Mouse (Mus musculus): ENCODE data around the gene Treh. TPM values are rescaled to one million over a fixed set of nuclear protein-coding genes. Genes with fewer than 3 reads are reported as not detected.
"Not testable (repeated sequence)": the region's sequence is repeated elsewhere in the genome, so short reads cannot be mapped to it uniquely, and the experiment has no call there.

Treh gene
- 0.73 TPM in 1 of 2 replicates, not detected in the other for polyA plus RNA-seq (2015; fragmentation: Nextera tagmentation; extraction: Ambion mirVana)

DNA sequence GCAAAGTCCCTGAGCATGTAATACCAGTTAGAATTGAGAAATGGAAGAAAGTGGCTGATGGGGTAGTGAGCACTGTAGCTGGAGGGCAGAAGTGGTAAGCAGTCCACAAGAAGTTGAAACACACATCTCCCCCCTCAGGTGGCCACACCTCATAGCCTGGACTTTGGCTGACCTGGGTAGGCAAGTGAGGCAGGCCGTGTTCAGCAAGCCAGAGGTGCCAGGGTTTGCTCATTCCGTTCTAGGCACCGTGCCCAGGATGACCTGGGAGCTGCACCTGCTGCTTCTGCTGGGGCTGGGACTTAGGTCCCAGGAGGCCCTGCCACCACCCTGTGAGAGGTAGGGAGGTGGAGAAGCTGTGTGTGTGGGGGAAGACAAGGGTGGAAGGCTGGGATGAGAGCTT lies at the start of gene Treh:
TSS of gene Treh (plus strand) at position 229 of the 400 bp plus-strand sequence.
- Histone ChIP-seq H3K4me1 (no peaks in the 10 kb centered on the region), H3K27me3 (no peaks in the 10 kb centered on the region), H3K4me3 (no peak within 1 kb of the TSS), H3K9ac (no peak within 1 kb of the TSS), H3K36me3 (no peaks in the 10 kb centered on the region), H3K27ac (no peak within 1 kb of the TSS), H3K9me3 (no peaks in the 10 kb centered on the region), H3K4me2 (no peak within 1 kb of the TSS)
- no peak for ATAC-seq (ENCODE audit: insufficient number of reproducible peaks, insufficient read depth, low FRiP score, low TSS enrichment, low read depth)
- WGBS: 71% methylated on average over 3 of the region's 3 CpGs

DNA sequence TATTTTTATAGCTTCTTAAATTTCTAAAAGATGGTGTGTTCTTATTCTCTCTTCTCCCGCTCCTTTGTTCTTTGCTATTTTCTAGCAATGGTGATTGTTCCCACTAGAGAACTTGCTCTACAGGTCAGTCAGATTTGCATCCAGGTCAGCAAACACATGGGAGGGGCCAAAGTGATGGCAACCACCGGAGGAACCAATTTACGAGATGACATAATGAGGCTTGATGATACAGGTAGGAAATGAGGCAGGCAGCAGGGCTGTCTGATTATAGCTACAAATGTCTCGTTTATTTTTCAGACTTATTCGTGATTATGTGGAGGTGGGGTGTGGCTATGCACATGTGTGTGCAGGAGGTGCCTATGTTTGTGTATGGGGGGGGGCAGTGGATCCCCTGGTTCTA lies 48.6 kb upstream of the Treh start:
- no peak for ATAC-seq (ENCODE audit: insufficient number of reproducible peaks, insufficient read depth, low FRiP score, low TSS enrichment, low read depth)
- Histone ChIP-seq H3K27me3 (no peaks in the 10 kb centered on the region), H3K4me1 (no peaks in the 10 kb centered on the region), H3K4me3 (no peak overlapping the region), H3K36me3 (peaks cover 82% of the 10 kb centered on the region), H3K9ac (no peak overlapping the region), H3K4me2 (no peak overlapping the region), H3K27ac (no peak overlapping the region), H3K9me3 (no peaks in the 10 kb centered on the region)
- 74% methylated on average over 5 of the region's 5 CpGs for WGBS

DNA sequence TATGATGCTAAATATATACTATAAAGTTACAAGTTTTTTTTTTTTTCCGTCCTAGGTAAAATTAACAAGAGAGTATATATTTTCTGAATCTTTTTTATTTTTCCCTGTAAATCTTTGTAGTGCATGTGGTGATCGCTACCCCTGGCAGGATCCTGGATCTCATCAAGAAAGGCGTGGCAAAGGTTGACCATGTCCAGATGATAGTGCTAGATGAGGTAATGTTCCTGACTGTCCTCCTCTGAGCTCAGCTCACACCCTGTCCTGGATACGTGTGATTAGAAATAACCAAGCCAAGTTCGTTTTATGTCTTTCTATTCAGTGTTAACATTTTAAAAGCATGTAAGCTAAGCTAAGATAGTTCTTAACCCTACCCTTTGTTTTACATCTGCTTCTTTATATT lies 46.8 kb upstream of the Treh start:
- Histone ChIP-seq H3K4me1 (no peaks in the 10 kb centered on the region), H3K27ac (no peak overlapping the region), H3K9ac (no peak overlapping the region), H3K27me3 (no peaks in the 10 kb centered on the region), H3K4me2 (no peak overlapping the region), H3K36me3 (peaks cover 87% of the 10 kb centered on the region), H3K9me3 (no peaks in the 10 kb centered on the region), H3K4me3 (no peak overlapping the region)
- ATAC-seq (ENCODE audit: insufficient number of reproducible peaks, insufficient read depth, low FRiP score, low TSS enrichment, low read depth): no peak
- WGBS: 85% methylated on average over 5 of the region's 5 CpGs

DNA sequence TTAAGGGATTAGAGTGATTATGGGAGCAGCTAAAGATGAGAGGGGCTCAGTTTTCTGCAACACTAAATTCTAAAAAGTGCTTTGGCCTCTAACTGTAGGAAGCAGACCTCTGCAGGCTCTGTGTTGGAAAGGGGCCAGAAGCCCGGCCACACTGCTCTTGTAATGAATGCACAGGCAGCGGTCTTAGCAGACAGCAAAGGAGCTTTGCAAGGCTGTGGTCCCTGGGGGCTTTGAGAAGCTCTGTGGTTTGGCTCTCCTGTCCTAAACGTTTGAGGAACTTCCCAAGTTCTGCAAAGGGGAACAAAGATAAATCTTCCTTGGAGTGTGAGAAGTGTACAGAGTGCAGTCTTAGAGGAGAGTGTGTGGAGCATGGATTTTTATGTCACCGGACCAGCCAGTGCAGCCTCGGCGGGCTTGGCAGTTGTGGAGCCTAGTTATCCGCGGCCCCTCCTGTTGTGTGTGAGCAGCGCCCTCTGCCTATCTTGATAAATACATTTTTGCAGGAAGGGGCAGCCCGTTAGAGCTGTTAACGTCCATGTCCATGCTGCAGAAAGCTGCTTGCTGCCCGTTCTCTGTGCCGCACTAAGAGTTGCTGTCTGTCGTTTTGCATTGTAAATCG lies 35.4 kb upstream of the Treh start:
- no peak for ATAC-seq (ENCODE audit: insufficient number of reproducible peaks, insufficient read depth, low FRiP score, low TSS enrichment, low read depth)
- 0 out of 2 replicates have a peak, but pooled peaks cover 6% of the 10 kb centered on the region for H3K4me1 ChIP-seq
- H3K4me3 ChIP-seq: no peak overlapping the region
- H3K27ac ChIP-seq: 0 out of 2 replicates have a peak overlapping the region, but pooled peaks have one; percentile 9
- H3K36me3 ChIP-seq: peaks cover 66% of the 10 kb centered on the region
- no peaks in the 10 kb centered on the region for H3K9me3 ChIP-seq
- 75% methylated on average over 15 of the region's 15 CpGs for WGBS
- H3K9ac ChIP-seq: no peak overlapping the region
- H3K27me3 ChIP-seq: no peaks in the 10 kb centered on the region
- H3K4me2 ChIP-seq: no peak overlapping the region

DNA sequence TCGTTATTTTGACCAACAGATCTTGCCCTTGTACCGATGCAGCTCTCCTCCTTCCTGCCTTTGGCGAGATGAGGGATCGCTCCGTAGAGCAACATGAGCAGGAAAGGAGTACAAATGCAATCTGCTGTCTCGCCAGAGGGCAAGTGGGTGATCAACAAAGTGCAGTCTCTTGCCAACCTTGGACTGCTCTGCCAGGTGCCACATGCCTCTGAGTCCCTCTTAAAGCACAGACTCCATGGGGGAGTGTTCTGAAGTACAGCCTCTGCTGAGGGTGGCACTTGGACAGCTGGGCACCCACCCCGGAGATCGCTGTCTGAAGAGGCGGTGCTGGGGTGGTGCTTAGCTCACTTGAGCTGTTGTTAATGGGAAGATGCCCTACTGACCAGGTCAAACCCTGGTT lies 34.3 kb upstream of the Treh start:
- H3K4me3 ChIP-seq; H3K4me2 ChIP-seq; ATAC-seq (ENCODE audit: insufficient number of reproducible peaks, insufficient read depth, low FRiP score, low TSS enrichment, low read depth); H3K9me3 ChIP-seq; H3K9ac ChIP-seq; H3K27ac ChIP-seq; H3K4me1 ChIP-seq; H3K27me3 ChIP-seq: not testable (repeated sequence)
- WGBS: 94% methylated on average over 9 of the region's 9 CpGs
- peaks cover 55% of the 10 kb centered on the region for H3K36me3 ChIP-seq

DNA sequence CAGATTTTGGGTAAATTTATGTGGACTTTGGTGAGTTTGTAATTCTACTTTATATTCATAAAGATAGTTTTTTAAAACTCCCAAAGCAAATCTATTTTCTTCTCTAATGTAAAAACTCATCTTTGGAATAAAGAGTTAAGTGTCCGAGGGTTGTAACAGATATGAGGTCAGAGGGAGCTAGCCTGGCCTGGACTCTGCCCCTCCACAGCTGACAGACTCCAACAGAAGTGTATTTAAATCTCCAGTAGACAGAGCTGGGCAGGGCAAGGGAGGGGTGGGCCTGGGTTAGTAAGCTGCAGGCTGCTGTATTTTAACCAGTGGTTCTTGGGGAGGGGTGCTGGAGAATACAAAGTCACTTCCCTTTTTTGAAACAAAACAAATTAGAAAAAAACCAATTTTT lies 33.0 kb upstream of the Treh start:
- H3K27me3 ChIP-seq; H3K27ac ChIP-seq; H3K4me2 ChIP-seq; ATAC-seq (ENCODE audit: insufficient number of reproducible peaks, insufficient read depth, low FRiP score, low TSS enrichment, low read depth); H3K9ac ChIP-seq; H3K4me3 ChIP-seq; H3K9me3 ChIP-seq; H3K4me1 ChIP-seq: not testable (repeated sequence)
- WGBS: 78% methylated on average over 1 of the region's 1 CpGs
- peaks cover 42% of the 10 kb centered on the region for H3K36me3 ChIP-seq

DNA sequence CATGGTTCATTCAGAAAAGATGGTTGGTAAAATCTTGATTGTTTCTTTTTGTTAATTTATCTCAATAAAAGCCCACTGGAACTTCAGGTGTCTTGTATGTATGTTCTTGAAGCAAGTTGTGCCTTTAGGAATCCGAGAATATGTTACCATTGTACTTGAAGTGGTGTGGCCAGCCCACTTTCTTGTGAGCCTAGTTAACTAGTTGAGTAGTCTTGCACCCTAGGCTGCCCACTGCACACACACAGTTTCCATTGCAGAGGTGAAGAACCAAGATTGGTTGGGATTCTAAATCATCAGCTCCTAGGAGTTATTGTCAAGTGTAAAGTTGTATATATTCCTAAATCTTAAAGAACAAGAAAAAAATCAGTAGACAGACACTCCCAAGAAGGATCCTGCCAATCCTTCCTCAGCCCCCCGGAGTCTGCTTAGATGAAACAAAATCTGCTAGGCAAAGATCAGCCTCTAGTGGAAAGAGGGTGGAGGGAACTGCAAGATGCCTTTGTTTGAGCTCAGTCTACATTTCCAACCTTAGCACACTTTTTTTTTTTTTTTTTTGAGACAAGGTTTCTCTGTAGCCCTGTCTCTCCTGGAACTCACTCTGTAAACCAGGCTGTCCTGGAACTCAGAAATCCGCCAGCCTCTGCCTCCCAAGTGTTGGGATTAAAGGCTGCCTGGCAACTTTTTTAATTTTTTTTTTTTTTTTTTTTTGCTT lies 32.2 kb upstream of the Treh start:
- Histone ChIP-seq H3K36me3 (peaks cover 35% of the 10 kb centered on the region), H3K9me3 (no peaks in the 10 kb centered on the region), H3K27me3 (no peaks in the 10 kb centered on the region), H3K4me3 (no peak overlapping the region), H3K4me1 (0 out of 2 replicates have a peak, but pooled peaks cover 6% of the 10 kb centered on the region), H3K9ac (no peak overlapping the region), H3K4me2 (no peak overlapping the region), H3K27ac (no peak overlapping the region)
- ATAC-seq (ENCODE audit: insufficient number of reproducible peaks, insufficient read depth, low FRiP score, low TSS enrichment, low read depth): no peak
- WGBS: 90% methylated on average over 3 of the region's 3 CpGs

DNA sequence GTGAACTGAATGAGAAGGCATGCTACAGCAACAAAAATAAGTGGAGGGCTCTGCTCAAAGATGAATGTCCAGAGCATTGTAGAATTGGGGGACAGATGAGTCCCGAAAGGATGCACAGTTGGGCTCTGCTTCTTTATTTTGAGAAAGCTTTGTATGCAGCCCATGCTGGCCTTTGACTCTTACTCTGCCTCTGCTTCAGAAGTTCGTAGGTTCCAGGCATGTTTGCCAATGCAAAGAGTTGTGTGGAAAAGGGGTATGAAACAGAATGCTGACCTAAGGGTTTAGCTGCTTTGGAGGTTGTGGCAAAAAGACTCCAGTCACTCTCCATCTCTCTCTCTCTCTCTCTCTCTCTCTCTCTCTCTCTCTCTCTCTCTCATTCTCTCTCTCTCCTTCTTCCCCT lies 31.4 kb upstream of the Treh start:
- 98% methylated on average over 2 of the region's 2 CpGs for WGBS
- Histone ChIP-seq H3K4me1 (0 out of 2 replicates have a peak, but pooled peaks cover 6% of the 10 kb centered on the region), H3K27me3 (no peaks in the 10 kb centered on the region), H3K27ac (no peak overlapping the region), H3K9me3 (no peaks in the 10 kb centered on the region), H3K36me3 (peaks cover 27% of the 10 kb centered on the region), H3K9ac (no peak overlapping the region), H3K4me2 (no peak overlapping the region), H3K4me3 (no peak overlapping the region)
- no peak for ATAC-seq (ENCODE audit: insufficient number of reproducible peaks, insufficient read depth, low FRiP score, low TSS enrichment, low read depth)

DNA sequence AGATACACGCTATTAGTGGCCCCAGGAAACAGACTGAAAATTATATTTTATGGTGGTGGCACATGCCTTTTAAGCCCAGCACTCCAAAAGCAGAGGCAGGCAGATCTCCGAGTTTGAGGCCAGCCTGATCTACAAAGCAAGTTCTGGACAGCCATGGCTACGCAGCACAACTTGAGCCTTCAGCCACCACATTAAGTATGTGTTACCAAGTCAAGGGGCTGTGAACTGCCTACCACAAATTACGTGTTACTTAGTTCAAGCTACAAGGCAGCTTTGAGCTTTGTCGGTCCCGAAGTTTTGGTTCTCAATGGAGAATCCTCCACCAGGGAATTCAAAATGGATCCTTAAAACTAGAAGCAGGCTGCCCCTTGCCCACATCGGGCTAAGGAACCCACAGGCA lies 29.9 kb upstream of the Treh start:
- H3K27me3 ChIP-seq: no peaks in the 10 kb centered on the region
- H3K9ac ChIP-seq: no peak overlapping the region
- no peak overlapping the region for H3K27ac ChIP-seq
- ATAC-seq (ENCODE audit: insufficient number of reproducible peaks, insufficient read depth, low FRiP score, low TSS enrichment, low read depth): no peak
- H3K4me3 ChIP-seq: no peak overlapping the region
- H3K36me3 ChIP-seq: peaks cover 13% of the 10 kb centered on the region
- H3K4me1 ChIP-seq: no peaks in the 10 kb centered on the region
- H3K4me2 ChIP-seq: no peak overlapping the region
- no peaks in the 10 kb centered on the region for H3K9me3 ChIP-seq
- WGBS: 95% methylated on average over 7 of the region's 7 CpGs

DNA sequence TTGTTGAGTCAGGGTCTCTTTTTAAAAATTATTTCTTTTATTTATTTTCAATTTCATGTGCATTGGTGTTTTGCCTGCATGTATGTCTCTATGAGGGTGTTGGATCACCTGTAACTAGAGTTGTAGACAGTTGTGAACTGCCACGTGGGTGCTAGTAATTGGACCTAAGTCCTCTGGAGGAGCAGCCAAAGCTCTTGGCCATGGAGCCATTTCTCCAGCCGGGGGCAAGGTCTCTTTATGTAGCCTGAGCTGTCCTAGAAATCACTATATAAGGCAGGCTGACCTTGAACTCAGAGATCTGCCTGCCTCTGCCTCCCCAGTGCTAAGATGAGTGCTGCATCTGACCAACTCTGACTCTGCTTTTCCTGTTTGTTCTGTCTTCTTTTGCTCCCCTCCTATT lies 28.8 kb upstream of the Treh start:
- H3K9ac ChIP-seq: no peak overlapping the region
- 83% methylated on average over 2 of the region's 2 CpGs for WGBS
- peaks cover 4% of the 10 kb centered on the region; the same call in 1 of the 2 replicates for H3K36me3 ChIP-seq
- ATAC-seq (ENCODE audit: insufficient number of reproducible peaks, insufficient read depth, low FRiP score, low TSS enrichment, low read depth): no peak
- no peak overlapping the region for H3K4me3 ChIP-seq
- H3K4me1 ChIP-seq: 0 out of 2 replicates have a peak, but pooled peaks cover 3% of the 10 kb centered on the region
- H3K4me2 ChIP-seq: no peak overlapping the region
- H3K27ac ChIP-seq: no peak overlapping the region
- H3K9me3 ChIP-seq: no peaks in the 10 kb centered on the region
- no peaks in the 10 kb centered on the region for H3K27me3 ChIP-seq

DNA sequence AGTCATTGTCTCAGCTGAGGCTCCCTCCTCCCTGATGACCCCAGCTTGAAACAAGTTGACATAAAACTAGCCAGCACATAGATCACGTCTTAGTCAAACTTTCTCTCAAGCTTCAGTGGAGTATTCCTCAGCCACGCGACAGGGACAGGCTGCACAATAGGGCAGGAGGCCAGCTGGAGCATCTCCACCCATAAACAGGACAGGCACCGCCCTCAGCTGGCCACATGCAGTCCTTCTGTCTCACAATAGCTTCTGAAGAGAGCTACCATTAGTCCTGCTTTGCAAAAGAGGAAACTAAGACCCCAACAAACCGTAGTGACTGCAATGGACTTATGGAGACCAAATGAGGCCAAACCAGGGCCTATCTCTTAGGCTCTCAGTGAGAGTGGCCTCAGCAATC lies 27.6 kb upstream of the Treh start:
- Histone ChIP-seq H3K9ac (no peak overlapping the region), H3K4me1 (0 out of 2 replicates have a peak, but pooled peaks cover 4% of the 10 kb centered on the region), H3K27ac (no peak overlapping the region), H3K4me3 (no peak overlapping the region), H3K36me3 (peaks cover 4% of the 10 kb centered on the region; the same call in 1 of the 2 replicates), H3K4me2 (no peak overlapping the region), H3K9me3 (no peaks in the 10 kb centered on the region), H3K27me3 (no peaks in the 10 kb centered on the region)
- WGBS: 80% methylated on average over 5 of the region's 5 CpGs
- ATAC-seq (ENCODE audit: insufficient number of reproducible peaks, insufficient read depth, low FRiP score, low TSS enrichment, low read depth): no peak

DNA sequence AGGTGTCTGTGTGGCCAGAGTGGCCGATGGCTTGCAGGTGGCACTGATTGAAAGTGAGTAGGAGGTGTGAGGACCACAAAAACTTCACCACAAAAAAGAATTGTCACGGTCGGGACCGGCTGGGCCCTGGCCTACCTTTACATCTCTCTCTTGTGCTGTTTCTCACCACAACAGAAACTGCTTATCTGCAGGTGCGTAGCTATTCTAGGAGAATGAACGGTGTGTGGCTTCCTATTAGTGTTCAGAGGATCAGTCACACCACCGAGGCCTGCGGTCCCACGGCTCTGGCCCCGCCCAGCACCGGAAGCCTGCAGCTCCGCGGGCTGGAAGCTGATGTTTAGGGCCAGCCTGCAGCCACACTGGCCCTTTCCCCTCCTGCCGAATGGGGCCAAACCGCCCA lies 27.1 kb upstream of the Treh start:
- ATAC-seq (ENCODE audit: insufficient number of reproducible peaks, insufficient read depth, low FRiP score, low TSS enrichment, low read depth): no peak
- WGBS: 66% methylated on average over 15 of the region's 15 CpGs

More for the DNA sequence above, 27.1 kb upstream of the Treh start:
- Histone ChIP-seq H3K4me1 (0 out of 2 replicates have a peak, but pooled peaks cover 4% of the 10 kb centered on the region), H3K9ac (no peak overlapping the region), H3K36me3 (peaks cover under 1% of the 10 kb centered on the region; the same call in 1 of the 2 replicates), H3K27ac (no peak overlapping the region), H3K27me3 (no peaks in the 10 kb centered on the region), H3K4me2 (no peak overlapping the region), H3K9me3 (no peaks in the 10 kb centered on the region), H3K4me3 (no peak overlapping the region)
